Mouse (Mus musculus): Measurements from ENCODE around the gene Dna2. TPM values are rescaled to one million over a fixed set of nuclear protein-coding genes. Genes with fewer than 3 reads are reported as not detected.

Gene Dna2
- polyA plus RNA-seq, 1 experiment from 2014 or later: 27.5 TPM

- Histone ChIP-seq H3K27me3 (ENCODE audit: control insufficient read depth, insufficient read depth, low read length) (no peaks in the 10 kb centered on the region), H3K9ac (ENCODE audit: low read length) (no peak overlapping the region), H3K36me3 (ENCODE audit: control insufficient read depth, insufficient read depth, low read length) (peaks cover 17% of the 10 kb centered on the region), H3K4me1 (ENCODE audit: control insufficient read depth, insufficient read depth, low read length) (no peaks in the 10 kb centered on the region), H3K27ac (ENCODE audit: low read depth, low read length) (no peak overlapping the region), H3K4me3 (ENCODE audit: low read depth, low read length) (no peak overlapping the region), H3K4me2 (ENCODE audit: low read depth) (no peak overlapping the region), H3K9me3 (ENCODE audit: control insufficient read depth, low read length) (no peaks in the 10 kb centered on the region)
- ATAC-seq (ENCODE audit: insufficient read depth, low FRiP score, low TSS enrichment) (no peak), DNase-seq (ENCODE audit: low spot score) (no peak)
- 95% methylated on average over 11 of the region's 11 CpGs for WGBS
Observed at GRCm38 (mm10) chr10:62965796-62966195, 19.0 kb downstream of the Dna2 start.

DNA sequence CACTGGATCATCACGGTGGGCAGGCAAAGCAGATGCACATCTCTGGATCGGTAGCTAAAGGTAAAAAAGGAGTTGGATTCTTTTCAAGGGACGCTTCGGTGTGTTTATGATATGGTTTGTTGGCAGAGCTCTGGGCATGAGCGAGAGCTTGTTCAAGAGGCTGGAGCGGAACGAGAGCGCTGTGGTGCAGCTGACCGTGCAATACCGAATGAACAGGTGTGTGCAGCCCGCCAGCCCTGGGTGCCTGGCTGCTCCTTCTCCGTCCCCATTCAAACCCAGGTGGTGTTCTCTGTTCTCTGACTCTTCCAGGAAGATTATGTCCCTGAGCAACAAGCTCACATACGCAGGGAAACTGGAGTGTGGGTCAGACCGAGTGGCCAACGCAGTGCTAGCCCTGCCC, 19.5 kb downstream of the Dna2 start:
- Histone ChIP-seq H3K36me3 (ENCODE audit: control insufficient read depth, insufficient read depth, low read length) (peaks cover 19% of the 10 kb centered on the region), H3K27ac (ENCODE audit: low read depth, low read length) (no peak overlapping the region), H3K9me3 (ENCODE audit: control insufficient read depth, low read length) (no peaks in the 10 kb centered on the region), H3K4me3 (ENCODE audit: low read depth, low read length) (no peak overlapping the region), H3K4me1 (ENCODE audit: control insufficient read depth, insufficient read depth, low read length) (no peaks in the 10 kb centered on the region), H3K4me2 (ENCODE audit: low read depth) (no peak overlapping the region), H3K27me3 (ENCODE audit: control insufficient read depth, insufficient read depth, low read length) (no peaks in the 10 kb centered on the region), H3K9ac (ENCODE audit: low read length) (no peak overlapping the region)
- ATAC-seq (ENCODE audit: insufficient read depth, low FRiP score, low TSS enrichment) (no peak), DNase-seq (ENCODE audit: low spot score) (no peak)
- 96% methylated on average over 15 of the region's 15 CpGs for WGBS

- no peak for ATAC-seq (ENCODE audit: insufficient read depth, low FRiP score, low TSS enrichment)
- Histone ChIP-seq H3K27ac (ENCODE audit: low read depth, low read length) (no peak overlapping the region), H3K9me3 (ENCODE audit: control insufficient read depth, low read length) (no peaks in the 10 kb centered on the region), H3K4me3 (ENCODE audit: low read depth, low read length) (no peak overlapping the region), H3K27me3 (ENCODE audit: control insufficient read depth, insufficient read depth, low read length) (no peaks in the 10 kb centered on the region), H3K4me2 (ENCODE audit: low read depth) (no peak overlapping the region), H3K4me1 (ENCODE audit: control insufficient read depth, insufficient read depth, low read length) (no peaks in the 10 kb centered on the region), H3K9ac (ENCODE audit: low read length) (no peak overlapping the region), H3K36me3 (ENCODE audit: control insufficient read depth, insufficient read depth, low read length) (peaks cover 8% of the 10 kb centered on the region)
- 76% methylated on average over 16 of the region's 16 CpGs for WGBS
- peak; percentile 15 for DNase-seq (ENCODE audit: low spot score)
Observed at GRCm38 (mm10) chr10:62971821-62972220, 25.0 kb downstream of the Dna2 start.

DNA sequence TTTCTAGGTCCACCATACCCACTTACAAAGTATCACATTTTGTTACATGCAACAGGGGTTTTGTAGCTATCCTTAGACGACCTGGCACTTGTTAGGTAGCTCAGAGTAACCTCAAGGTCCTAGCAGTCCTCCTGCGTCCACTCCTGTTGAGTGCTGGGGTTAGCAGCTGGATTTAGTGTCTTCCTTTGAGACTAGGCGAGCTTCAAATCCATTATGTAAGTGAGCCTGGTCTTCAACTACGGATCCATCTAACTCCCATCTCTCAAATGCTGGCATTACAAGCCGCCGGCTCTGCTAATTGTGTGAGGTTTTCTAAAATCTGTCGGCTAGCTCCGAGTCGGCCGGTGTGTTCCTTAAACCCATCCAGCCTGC, 32.8 kb downstream of the Dna2 start:
- H3K4me2 ChIP-seq (ENCODE audit: low read depth): peak overlapping the region; percentile 68
- no peaks in the 10 kb centered on the region for H3K27me3 ChIP-seq (ENCODE audit: control insufficient read depth, insufficient read depth, low read length)
- H3K27ac ChIP-seq (ENCODE audit: low read depth, low read length): no peak overlapping the region
- H3K36me3 ChIP-seq (ENCODE audit: control insufficient read depth, insufficient read depth, low read length): no peaks in the 10 kb centered on the region
- no peaks in the 10 kb centered on the region for H3K9me3 ChIP-seq (ENCODE audit: control insufficient read depth, low read length)
- peak overlapping the region; percentile 88 for H3K4me3 ChIP-seq (ENCODE audit: low read depth, low read length)
- ATAC-seq (ENCODE audit: insufficient read depth, low FRiP score, low TSS enrichment) (no peak), DNase-seq (ENCODE audit: low spot score) (no peak)
- H3K9ac ChIP-seq (ENCODE audit: low read length): peak overlapping the region; percentile 89
- WGBS: 10% methylated on average over 10 of the region's 10 CpGs
- peaks cover 4% of the 10 kb centered on the region for H3K4me1 ChIP-seq (ENCODE audit: control insufficient read depth, insufficient read depth, low read length)

GRCm38 (mm10) chr10:62980039-62980954, 33.5 kb downstream of the Dna2 start, which contains the start of gene Rufy2:
Gene Rufy2 (plus strand): TSS chr10:62980223.
- Histone ChIP-seq H3K9ac (ENCODE audit: low read length) (peak within 1 kb of the TSS; percentile 89), H3K36me3 (ENCODE audit: control insufficient read depth, insufficient read depth, low read length) (no peaks in the 10 kb centered on the region), H3K4me2 (ENCODE audit: low read depth) (peak within 1 kb of the TSS; percentile 68), H3K27ac (ENCODE audit: low read depth, low read length) (peak within 1 kb of the TSS; percentile 79), H3K4me1 (ENCODE audit: control insufficient read depth, insufficient read depth, low read length) (peaks cover 4% of the 10 kb centered on the region), H3K9me3 (ENCODE audit: control insufficient read depth, low read length) (no peaks in the 10 kb centered on the region), H3K27me3 (ENCODE audit: control insufficient read depth, insufficient read depth, low read length) (no peaks in the 10 kb centered on the region), H3K4me3 (ENCODE audit: low read depth, low read length) (peak within 1 kb of the TSS; percentile 88)
- DNase-seq (ENCODE audit: low spot score): peak; percentile 89
- peak; percentile 92 for ATAC-seq (ENCODE audit: insufficient read depth, low FRiP score, low TSS enrichment)
- WGBS: 1% methylated on average over 53 of the region's 77 CpGs

DNA sequence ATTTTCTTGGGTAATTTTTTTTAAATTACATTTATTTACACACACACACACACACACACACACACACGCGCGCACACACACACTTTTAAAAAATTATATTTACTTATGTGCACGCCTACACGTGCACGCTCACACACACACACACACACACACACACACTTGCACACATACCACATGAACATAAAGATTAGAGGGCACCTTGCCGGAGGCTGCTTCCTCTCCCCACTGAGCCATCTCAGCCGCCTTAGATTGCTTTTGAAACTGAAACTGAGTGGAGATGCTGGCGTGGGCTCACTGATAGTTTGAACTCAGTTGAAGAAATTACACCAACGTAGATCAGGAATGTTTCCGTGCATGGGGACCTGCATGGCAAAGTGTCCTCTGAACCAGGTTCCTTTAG, 37.2 kb downstream of the Dna2 start:
- Histone ChIP-seq H3K36me3 (ENCODE audit: control insufficient read depth, insufficient read depth, low read length) (no peaks in the 10 kb centered on the region), H3K9me3 (ENCODE audit: control insufficient read depth, low read length) (no peaks in the 10 kb centered on the region), H3K27ac (ENCODE audit: low read depth, low read length) (no peak overlapping the region), H3K4me2 (ENCODE audit: low read depth) (no peak overlapping the region), H3K4me1 (ENCODE audit: control insufficient read depth, insufficient read depth, low read length) (peaks cover 4% of the 10 kb centered on the region), H3K9ac (ENCODE audit: low read length) (no peak overlapping the region), H3K27me3 (ENCODE audit: control insufficient read depth, insufficient read depth, low read length) (no peaks in the 10 kb centered on the region), H3K4me3 (ENCODE audit: low read depth, low read length) (no peak overlapping the region)
- ATAC-seq (ENCODE audit: insufficient read depth, low FRiP score, low TSS enrichment) (no peak), DNase-seq (ENCODE audit: low spot score) (no peak)
- WGBS: 93% methylated on average over 11 of the region's 11 CpGs

GRCm38 (mm10) chr10:62984495-62984894, 37.7 kb downstream of the Dna2 start:
- Histone ChIP-seq H3K4me2 (ENCODE audit: low read depth) (no peak overlapping the region), H3K4me3 (ENCODE audit: low read depth, low read length) (no peak overlapping the region), H3K27ac (ENCODE audit: low read depth, low read length) (no peak overlapping the region), H3K36me3 (ENCODE audit: control insufficient read depth, insufficient read depth, low read length) (no peaks in the 10 kb centered on the region), H3K9ac (ENCODE audit: low read length) (no peak overlapping the region), H3K9me3 (ENCODE audit: control insufficient read depth, low read length) (no peaks in the 10 kb centered on the region), H3K27me3 (ENCODE audit: control insufficient read depth, insufficient read depth, low read length) (no peaks in the 10 kb centered on the region), H3K4me1 (ENCODE audit: control insufficient read depth, insufficient read depth, low read length) (peaks cover 4% of the 10 kb centered on the region)
- ATAC-seq (ENCODE audit: insufficient read depth, low FRiP score, low TSS enrichment) (no peak), DNase-seq (ENCODE audit: low spot score) (no peak)
- WGBS: 95% methylated on average over 6 of the region's 6 CpGs

GRCm38 (mm10) chr10:62987341-62987740, 40.5 kb downstream of the Dna2 start:
- no peaks in the 10 kb centered on the region for H3K4me1 ChIP-seq (ENCODE audit: control insufficient read depth, insufficient read depth, low read length)
- 31% methylated on average over 3 of the region's 3 CpGs for WGBS
- no peaks in the 10 kb centered on the region for H3K27me3 ChIP-seq (ENCODE audit: control insufficient read depth, insufficient read depth, low read length)
- no peaks in the 10 kb centered on the region for H3K9me3 ChIP-seq (ENCODE audit: control insufficient read depth, low read length)
- no peak overlapping the region for H3K9ac ChIP-seq (ENCODE audit: low read length)
- H3K36me3 ChIP-seq (ENCODE audit: control insufficient read depth, insufficient read depth, low read length): peaks cover 7% of the 10 kb centered on the region
- H3K4me2 ChIP-seq (ENCODE audit: low read depth): no peak overlapping the region
- H3K4me3 ChIP-seq (ENCODE audit: low read depth, low read length): no peak overlapping the region
- peak; percentile 35 for DNase-seq (ENCODE audit: low spot score)
- no peak for ATAC-seq (ENCODE audit: insufficient read depth, low FRiP score, low TSS enrichment)
- H3K27ac ChIP-seq (ENCODE audit: low read depth, low read length): no peak overlapping the region

DNA sequence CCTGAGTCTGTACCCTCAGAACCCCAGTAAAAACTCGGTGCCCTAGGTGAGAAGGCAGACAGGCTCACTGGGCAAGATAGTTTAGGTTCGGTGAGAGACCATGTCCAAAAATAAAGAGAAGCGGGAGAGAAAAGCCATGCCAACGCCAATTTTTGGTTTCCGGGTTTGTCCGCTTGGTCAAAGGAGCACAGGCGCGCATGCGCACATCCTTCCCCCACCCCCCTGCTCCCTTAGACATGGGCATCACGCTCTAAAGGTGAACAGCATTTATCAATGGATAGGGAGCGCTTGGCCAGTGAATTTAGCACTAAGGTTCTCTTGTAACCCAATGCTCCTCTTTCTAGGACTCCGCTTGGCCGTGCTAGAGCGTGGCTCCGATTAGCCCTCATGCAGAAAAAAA, 43.8 kb downstream of the Dna2 start:
- ATAC-seq (ENCODE audit: insufficient read depth, low FRiP score, low TSS enrichment): no peak
- no peaks in the 10 kb centered on the region for H3K9me3 ChIP-seq (ENCODE audit: control insufficient read depth, low read length)
- H3K4me3 ChIP-seq (ENCODE audit: low read depth, low read length): no peak overlapping the region
- WGBS: 94% methylated on average over 15 of the region's 15 CpGs
- DNase-seq (ENCODE audit: low spot score): no peak
- H3K4me2 ChIP-seq (ENCODE audit: low read depth): no peak overlapping the region
- H3K36me3 ChIP-seq (ENCODE audit: control insufficient read depth, insufficient read depth, low read length): peaks cover 12% of the 10 kb centered on the region
- H3K27ac ChIP-seq (ENCODE audit: low read depth, low read length): no peak overlapping the region
- no peak overlapping the region for H3K9ac ChIP-seq (ENCODE audit: low read length)
- H3K4me1 ChIP-seq (ENCODE audit: control insufficient read depth, insufficient read depth, low read length): no peaks in the 10 kb centered on the region
- H3K27me3 ChIP-seq (ENCODE audit: control insufficient read depth, insufficient read depth, low read length): no peaks in the 10 kb centered on the region
